Mouse (Mus musculus): ENCODE measurements around the gene Cbln4. TPM values are rescaled to one million over a fixed set of nuclear protein-coding genes. Genes with fewer than 3 reads are reported as not detected.

The Cbln4 gene
- polyA plus RNA-seq, 1 experiment, result 0.04 TPM

- 48% methylated on average over 6 of the region's 6 CpGs for WGBS
- no peak for DNase-seq (ENCODE audit: low read depth, low spot score)
Measured at GRCm38 (mm10) chr2:171986686-171987085, 56.6 kb downstream of the Cbln4 start.

Other genes starting within 250 kb of the Cbln4 start
- gene Mc3r, start 205.0 kb upstream of the Cbln4 start, polyA plus RNA-seq (2012; rRNA removed), result not detected in 2 replicates

Measured in large intestine, adult 2 months (tissue).